Mouse (Mus musculus) right cerebral cortex, postnatal 10 days (tissue): ENCODE measurements at regions not wholly inside any gene's neighbourhood (a gene's known extent, or its start where the extent isn't known, plus 50 kb on each side); places are given as distances from the start of the nearest gene placed in this dataset.
"Not testable (repeated sequence)": the region's sequence is repeated elsewhere in the genome, so short reads cannot be mapped to it uniquely, and the experiment has no call there.

Experiments
- DNase-seq, 2 experiments: peaks; one replicate each; pipeline ENCODE4 v3.0.0; 2021; ENCODE audit warnings: low spot score in 2 of 2

DNA sequence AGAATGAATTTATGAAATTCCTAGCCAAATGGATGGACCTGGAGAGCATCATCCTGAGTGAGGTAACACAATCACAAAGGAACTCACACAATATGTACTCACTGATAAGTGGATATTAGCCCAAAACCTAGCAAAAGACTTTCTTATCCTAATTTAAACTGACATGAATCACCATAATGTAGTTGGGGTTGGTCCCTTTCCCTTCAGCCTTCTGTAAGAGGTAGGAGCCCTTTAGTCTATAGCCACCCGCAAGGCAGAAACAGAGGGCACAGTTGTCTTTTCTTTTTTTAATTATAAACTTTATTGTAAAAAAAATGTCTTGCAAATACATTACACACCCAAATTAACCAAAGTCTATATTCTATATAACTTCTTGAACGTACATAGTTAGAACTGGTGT lies 81.3 kb downstream of the Ogfrl1 start:
- not testable (repeated sequence) for DNase-seq

DNA sequence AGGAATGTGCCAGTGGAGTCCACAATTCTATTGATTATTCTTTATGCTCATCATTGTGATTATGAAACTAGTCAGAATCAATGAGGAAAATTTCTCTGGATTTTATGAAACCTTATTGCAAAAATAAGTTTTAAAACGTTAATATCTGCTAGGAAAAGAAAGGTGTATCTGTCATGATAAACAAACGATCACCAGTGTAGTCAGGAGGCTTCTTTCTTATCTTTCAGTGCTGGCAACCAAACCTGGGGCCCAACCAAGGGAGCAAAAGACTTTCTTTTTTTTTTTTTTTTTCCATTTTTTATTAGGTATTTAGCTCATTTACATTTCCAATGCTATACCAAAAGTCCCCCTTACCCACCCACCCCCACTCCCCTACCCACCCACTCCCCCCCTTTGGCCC lies 82.7 kb downstream of the Ogfrl1 start:
- DNase-seq, result not testable (repeated sequence)

DNA sequence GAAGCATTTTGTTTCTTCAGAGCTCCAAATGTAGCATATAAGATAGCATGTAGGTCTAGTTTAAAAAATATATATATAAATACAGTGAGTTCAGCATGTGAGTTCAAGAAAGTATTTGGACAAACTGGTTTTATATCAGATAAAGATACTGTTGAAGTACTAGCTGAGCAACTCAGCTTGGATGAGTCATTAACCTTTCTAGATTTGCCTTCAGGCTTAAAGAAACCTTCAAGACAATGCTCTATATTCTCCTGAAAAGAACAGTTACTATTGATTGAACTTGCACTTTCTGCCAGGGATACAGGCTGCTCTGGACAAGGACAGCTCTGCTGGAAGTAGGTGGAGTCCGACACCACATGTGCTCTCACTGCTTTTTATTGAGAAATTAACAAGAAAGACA lies 104.9 kb downstream of the Ogfrl1 start:
- DNase-seq, result no peak

DNA sequence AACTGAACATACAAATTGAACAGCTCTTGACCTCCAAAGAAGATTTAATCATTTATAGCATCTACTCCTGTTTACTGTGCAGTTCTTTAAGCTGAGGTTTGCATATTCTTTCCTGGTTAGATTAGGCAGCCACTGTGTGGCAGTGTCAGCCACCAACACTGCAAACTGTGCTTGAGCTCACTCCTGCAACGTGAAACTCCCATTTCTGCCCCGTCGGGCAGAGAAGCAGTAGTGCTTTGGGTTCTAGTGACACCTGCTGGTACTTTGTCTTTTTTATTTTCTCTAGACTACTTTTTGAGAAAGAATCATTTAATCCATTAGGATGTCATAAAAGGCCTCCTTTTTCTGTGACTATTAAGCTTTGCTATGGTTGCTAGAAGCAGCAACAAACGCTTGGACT lies 110.8 kb downstream of the Ogfrl1 start:
- peak; percentile 75 to 76 for DNase-seq

DNA sequence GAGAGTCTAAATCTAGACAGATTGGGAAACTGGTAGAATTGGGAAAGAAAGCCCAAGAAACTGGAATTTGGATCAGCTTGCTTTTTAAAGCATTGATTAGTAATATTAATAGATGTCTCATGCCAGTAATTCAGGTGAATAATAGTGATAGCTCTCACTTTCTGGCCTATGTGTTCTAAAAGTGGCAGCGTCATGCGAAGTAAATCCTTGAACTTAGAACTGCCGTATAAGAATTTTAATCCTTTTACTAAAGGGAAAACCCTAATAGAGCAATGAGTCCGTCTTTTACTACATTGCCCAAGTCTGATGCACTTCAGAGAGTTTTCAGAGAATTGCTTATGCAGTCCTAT lies 114.7 kb downstream of the Ogfrl1 start:
- no peak for DNase-seq

DNA sequence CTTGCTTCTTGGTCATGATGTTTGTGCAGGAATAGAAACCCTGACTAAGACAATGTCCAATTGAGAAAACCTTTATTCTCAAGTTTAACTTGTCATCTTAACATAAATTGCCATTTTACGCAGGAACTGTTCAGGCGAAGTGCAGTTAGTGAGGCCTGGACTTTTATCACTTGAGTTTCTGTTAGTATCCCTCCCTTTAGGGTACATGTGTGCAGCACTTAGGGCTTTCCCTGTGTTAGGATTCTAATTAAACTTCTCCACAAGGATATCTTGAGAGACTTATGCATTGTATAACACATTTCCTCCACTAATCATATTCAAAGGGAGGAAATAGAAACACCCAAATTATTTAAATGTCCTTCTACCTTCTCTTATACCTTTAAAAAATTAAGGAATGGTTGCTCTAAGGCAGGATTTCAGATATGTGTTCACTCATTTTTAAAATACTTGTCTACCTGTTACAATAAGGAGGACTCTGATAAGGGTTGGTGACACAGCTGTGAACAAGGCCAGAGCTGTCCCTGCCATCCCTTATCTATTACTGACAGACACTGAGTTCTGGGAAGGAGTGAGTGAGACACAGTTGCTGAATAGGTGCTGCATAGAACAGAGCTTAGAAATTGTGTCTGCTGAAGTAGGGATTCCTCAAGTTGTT lies 115.2 kb downstream of the Ogfrl1 start:
- DNase-seq, result no peak

DNA sequence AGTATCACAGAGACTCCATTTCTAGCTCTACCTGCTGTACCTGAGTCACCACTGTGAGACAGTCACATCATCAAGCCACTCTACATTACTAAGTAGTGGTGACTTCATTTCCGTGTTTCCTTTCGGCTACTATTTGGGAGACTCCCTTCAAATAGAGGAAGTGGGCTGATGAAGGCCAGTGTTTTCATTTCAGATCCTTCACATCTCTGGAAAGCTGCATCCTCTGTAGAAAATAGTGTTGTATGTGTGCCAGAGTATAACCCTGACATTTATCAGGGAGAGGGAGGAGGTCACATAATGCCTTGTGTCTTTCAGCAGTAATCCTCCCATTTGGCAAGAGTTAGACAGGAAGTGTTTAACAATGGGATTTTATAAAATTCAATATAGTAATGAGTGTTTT lies 117.7 kb downstream of the Ogfrl1 start:
- no peak for DNase-seq

DNA sequence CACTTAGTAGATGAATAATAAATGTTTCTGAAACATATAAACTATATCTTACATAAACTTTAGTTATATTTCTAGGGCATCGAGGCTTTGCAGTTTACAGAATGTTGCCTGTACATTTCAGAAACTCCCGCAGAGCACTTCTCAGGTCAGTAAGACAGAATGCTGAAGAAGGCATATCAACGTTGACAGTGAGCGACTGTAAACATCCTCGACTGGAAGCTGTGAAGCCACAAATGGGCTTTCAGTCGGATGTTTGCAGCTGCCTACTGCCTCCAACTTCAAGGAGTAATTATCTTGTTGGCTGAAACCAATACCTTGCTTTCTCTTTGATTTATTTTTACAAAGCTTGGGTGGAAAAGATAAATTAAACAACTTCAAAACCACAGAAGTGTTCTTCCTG lies 125.5 kb downstream of the Ogfrl1 start:
- no peak for DNase-seq

DNA sequence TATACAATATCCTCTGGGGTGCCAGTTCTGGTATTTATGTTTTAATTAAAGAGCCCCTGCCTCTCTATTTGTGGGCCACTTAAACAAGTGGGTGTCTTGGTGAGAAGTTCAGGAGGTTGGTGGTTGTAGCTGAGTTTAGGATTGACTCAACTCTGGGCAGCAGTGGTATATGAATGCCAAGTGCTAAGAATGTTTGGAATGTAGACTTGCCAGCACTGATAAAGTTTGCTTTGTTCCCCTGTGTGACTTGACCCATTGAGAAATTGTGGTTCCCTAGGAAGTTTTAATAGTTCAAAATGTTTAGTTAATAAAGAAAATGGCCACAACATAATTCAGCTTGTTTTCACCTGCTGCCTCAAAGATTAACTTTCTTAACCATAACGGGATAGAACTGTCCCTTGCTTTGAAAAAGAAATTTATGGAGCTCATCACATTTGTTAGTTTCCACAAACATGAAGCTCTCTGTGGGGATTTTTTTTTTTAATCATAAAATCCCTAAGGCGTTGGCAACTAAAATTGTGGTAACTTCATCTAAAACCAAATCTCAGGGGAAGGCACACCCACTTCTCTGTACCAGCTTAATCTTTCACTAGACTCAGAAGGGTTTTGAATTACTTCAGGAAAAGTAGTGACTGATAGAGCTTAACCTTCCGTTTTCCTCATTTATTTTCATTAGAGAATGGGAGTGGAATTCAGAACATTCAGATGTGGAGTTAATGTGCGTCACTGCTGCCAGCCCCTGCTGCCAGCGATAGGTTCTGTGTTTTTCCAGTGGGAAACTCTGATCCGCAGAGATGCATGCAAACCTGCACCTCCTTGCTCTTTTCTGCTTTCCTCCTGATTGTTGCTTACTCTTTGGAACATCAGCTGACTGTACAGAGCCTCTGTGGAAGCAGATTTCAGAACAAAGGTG lies 126.4 kb downstream of the Ogfrl1 start:
- DNase-seq, result no peak

DNA sequence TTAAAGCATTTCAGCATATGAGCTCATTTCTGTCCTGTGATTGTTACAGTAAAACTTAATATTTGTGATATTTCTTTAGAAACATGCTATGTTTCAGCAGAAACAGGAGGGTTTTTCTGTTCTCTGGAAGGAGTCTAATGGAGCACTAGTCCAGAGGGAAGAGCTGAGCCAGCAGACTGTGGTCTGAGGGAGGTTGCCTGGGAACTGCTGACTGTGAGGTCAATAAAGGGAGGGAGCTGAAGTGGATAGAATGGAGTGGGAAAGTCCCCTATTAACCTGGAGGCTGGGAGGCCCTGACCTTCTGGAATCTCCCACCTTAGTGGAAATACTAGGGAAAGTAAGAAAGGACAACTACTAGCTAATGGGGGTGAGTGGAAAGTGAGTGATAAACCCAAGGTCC lies 129.5 kb downstream of the Ogfrl1 start:
- no peak for DNase-seq

DNA sequence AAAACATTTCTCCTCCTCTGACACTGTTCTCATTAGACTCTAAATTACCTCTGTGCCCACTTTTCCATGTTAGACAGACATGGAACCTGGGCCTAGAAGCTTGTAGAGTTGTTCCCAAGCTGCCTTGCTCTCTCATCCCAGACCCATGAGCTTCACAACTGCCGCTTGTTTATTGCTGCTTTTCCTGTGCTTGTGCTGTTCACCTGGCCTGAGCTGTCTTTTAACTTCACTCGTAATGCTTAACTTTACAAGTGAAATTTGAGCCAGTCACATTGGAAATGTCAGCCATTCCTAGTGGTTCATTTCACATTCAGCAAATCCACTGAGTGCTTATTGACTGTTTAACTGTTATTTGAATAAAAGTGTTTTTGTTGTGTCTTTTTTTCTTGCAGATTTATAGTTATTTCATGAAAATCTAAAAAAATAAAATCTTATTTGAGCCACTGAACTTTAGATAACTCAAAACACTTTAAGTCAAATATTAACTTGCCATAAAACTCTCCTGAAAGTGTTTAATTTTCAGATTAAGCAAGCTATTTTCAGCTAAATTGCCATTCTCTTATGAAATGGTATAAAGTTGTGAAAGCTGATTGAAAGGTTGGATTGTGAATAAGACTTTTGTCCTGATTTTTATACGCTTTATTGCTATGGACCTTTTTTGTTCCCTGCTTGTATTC lies 131.9 kb downstream of the Ogfrl1 start:
- DNase-seq, result no peak

DNA sequence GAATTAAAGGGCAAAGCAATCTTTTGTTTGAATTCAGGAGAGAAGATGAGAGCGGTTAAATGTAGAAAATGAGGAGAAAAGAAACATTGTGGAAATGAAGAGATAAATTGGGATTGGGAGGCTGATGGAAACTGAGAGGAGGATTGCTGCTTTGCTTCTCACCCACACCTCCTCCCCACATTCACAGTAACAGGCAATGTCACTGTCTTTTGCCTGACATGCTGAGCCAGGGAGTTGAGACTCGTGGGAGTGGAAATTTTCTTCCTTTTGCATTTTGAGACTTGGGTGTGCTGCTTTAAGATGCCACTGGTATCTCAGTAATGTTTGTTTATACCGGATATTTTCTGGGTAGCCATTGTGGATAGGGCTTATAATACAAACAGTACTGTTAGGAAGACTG lies 133.3 kb downstream of the Ogfrl1 start:
- no peak for DNase-seq

DNA sequence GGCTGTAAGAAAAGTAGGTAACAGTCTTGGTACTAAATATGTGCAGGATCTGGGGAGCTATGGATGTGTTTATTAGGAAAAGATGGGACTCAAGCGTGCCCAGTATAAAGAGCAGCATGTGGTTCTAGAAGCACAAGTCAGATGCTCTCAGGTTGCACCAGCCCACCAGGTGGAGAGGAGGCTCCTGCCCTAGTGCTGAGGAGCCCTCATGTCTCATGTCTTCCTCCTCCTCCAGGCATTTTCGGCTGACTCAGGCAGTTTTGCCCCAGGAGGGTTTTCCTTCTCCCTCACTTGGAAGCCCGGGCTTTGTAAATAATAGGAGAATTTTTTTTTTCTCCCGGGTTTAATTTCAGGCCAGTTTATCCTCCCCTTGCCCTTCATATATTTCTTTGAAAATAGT lies 133.8 kb downstream of the Ogfrl1 start:
- DNase-seq, result no peak

DNA sequence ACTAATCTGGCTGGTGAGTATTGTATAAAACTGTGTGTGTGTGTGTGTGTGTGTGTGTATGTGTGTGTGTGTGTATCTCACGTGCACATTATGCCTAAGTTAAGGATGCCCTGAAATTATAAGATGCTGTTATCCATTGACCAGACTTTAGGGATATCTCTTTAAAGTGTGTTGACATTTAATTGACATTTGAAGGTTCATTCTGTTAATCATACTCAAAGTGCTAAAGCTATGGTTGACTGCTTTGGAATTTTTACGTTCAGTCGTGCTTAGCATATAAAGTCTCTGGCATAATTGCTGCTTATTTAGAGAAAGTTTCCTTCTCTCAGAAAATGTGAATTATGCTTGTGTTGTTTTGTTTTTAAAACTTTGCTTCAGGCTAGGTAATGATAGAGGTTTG lies 135.9 kb downstream of the Ogfrl1 start:
- DNase-seq, result no peak

DNA sequence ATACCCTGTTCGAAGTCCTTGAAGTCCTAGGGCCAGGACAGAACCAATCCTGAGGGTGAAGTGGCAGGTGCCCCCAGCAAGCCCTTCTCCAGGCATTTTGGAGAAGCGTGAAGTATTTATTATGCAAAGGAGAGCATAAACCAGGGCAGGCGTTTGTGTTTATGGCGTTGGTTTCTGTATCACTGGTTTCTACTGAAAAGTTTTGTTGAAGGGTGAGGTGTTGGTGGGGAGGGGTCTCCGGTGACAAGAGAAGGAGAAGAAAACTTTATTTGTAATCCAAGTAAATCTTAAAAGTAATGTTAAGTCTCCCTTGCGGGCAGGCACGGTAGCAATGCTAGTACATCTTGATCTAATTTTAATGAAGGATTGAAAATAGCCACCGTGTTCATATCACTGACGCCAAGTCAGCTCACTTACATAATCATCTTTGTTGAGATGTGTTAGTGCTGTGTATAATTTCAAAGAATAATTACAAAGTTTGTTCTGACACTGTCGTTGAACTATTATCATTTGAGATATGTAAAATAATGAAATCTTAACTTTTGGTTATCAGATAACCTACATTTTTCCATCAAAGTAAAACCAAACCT lies 140.2 kb downstream of the Ogfrl1 start:
- DNase-seq, result no peak

DNA sequence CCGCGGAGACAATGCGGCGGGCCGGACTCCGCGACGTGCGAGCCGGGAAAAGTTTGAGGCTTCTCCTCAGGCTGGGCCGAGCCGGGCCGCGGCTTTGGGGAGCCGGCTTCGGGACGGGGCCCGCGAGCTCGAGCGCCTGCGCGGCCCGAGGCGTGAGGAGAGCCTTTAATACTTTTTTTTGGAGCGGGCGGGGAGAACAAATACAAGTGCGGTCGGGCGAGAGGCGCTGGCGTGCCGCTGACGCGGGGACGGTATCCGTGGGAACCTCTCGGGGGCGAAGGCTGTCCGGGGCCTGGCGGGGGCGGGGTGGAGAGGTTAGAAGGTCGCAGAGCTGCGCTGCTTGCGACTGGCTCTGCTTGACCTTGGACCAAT lies 141.0 kb downstream of the Ogfrl1 start:
- peak; percentile 79 to 83 for DNase-seq

DNA sequence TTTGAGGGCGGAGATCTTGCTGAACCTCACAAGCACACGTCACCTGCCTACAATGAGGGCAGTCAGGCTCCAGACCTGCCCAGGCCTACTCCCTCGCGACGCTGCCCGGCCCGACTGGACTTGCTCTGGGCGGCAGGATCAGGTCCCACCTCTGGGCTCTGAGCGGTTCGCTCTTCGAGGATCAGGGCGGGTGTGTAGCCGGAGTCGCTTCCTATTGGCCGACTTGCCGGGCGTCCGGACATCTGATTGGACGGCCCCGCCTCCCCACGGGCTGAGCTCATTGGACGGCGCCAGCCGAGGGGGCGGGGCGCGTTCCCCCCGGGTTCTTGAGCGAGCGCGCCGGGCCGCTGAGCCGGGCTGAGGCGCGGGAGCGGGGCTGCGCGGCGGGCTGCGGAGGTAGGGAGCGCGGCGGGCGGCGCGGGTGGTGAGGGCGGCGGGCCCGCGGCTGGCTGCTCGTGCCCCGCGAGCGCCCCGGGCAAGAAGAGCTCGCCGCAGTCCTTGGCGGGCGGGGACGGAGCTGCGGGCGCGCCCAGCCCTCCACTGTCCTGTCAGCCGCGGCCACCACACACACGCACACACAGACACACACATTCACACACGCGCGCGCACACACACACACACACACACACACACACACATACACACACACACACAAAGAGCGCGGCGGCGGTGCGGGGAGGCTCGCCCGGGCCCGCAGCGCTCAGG lies 141.5 kb downstream of the Ogfrl1 start:
- peak; percentile 98 for DNase-seq

DNA sequence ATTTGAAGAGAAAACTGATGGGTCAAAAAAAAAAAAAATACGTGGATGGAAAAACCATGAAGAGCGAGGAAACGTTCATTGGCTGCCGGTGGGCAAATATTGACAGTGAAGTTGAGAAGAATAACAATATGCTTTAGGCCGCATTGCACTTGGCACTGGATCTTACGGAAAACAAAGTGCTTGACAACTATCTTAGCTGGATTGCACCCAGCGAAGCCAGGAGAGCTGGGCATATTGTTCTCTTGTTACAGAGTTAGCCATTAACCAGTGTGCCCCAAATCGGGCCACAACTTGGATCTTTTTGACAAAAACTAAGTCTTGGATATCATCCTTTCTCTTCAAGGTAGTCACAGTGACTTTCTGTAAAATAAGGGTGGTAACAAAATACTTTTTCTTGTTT lies 143.3 kb downstream of the Ogfrl1 start:
- no peak for DNase-seq

DNA sequence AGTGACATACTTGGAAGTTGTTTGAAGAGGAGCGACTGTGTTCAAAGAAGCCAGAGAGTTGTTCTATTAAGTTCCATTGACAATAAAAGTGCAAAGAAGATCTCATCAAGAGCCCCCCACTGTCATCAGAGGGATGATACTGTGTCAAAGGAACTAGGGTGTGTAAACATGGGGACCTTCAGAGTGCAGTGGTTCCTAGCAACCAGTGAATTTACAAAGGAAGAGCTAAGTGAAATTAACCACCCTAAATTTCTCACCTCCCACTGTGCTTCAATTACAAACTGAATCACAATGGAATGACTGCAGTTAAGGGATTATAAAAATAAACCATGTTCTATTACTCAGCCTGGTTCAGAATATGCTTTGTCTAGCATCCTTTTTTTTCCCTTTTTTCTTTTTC lies 129.5 kb upstream of the 4933415F23Rik start:
- no peak for DNase-seq

DNA sequence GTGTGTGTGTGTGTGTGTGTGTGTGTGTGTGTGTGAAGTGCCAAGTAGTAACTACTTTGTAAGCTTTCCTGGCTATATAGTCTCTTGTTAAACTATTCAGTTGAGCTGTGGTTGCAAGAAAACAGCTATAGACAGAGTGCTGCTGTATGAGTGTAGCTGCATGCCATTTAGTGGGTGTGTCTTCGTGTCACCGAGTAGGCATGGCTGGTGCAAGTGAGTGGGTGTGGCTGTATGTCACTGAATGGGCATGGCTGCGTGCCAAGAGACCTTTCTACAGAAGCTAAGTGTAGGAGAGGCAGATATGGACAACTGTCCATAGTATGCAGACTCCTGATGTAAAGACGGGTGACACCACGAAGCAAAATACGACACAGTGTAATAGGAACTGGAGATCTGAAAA lies 126.4 kb upstream of the 4933415F23Rik start:
- DNase-seq, result no peak

DNA sequence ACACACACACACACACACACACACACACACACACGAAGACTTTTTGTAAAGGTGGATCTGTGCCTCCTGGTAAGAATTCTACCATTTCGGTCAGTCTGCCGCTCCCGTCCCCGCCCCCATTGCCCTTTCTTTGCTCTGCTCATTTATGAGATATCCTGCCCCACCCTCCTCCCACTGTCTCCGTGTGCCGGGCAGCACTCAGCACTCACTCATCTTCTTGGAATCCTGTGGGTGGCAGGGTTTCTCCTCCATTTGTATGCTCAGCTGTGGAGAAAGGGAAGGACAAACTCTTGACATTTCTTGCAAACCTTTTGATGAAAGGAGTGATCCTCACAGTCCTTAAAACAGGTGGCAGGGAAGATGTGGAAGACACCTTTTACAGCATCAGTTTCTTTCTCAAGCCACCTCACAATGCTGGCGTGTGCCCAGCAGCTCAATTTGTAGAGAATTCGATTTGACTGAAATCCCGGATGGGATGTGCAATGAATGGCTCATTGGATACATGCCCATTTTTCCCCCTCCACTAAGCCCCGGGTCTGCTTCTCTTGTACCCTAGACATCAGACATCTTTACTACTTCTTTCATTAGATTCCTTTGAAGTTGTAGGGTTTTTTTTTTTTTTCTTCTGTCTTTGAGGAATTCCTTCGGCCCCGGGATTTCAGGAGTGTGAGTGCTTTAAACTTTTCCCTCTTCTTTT lies 112.6 kb upstream of the 4933415F23Rik start:
- peak in 1 of 2 experiments; percentile 26 for DNase-seq
